8 mouse cellular contexts compared by ENCODE assay signal in the genomic region with DNA sequence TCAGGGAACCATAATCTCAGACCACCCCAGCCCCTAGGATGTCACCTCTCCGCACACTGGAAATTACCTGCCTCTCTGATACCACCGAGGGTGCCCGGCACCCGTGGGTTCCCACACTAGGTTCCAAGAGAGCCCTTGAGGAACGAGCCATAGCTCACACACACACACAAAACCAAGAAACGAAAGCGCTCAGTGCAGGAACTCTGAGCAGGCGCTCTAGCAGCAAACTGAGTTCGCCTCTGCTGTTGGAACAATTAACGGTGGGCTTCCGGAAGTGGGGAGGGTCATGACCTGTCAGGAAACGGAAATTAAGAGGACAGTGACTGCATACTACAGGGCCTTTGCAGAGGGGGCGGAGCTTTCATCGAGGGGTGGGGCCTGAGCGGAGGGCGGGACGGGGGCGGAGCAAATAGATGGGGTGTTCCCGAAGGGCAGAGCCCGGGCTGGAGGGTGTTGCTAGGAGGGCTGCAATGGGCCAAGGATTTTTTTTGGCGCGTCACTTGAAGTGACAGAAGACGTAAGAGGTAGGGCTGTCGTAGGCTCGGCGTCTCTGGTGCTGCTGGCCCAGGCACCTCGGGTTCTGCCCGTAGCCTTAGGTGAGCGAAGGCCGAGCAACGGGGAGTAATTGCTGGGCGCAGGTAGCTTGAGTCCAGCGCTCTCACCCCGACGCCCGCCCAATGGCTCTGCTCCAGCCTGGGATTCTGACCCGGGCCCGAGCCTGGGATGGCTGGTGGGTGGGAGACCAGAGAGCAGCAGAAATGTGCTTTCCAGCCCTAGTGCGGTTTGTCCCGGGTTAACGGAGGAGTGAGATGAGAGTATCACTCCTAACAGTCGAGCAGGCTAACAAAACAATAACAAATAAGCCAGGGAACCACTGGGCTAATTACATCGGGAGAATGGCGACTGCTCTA. TPM values are rescaled to one million over a fixed set of nuclear protein-coding genes. Genes with fewer than 3 reads are reported as not detected.
DNase-seq lines count a peak whose midpoint lies in the region; ATAC-seq and TF ChIP-seq lines count a peak whose summit lies in the region.

No protein-coding gene starts in this region.

- H3K4me3 ChIP-seq in G1E (ENCODE audit: low read depth, low read length): peak overlapping the region; percentile 82
- H3K4me3 ChIP-seq in forebrain, embryonic 16.5 days (replicated peaks; ENCODE audit: low read length): peak overlapping the region; percentile 66
- peak overlapping the region; percentile 55 for H3K4me3 ChIP-seq in neural tube, embryonic 15.5 days (replicated peaks)

- no peak for TF ChIP-seq CTCF in G1E (IDR thresholded peaks at IDR 0.05; ENCODE audit: low read depth, low read length)

- intact Hi-C loops in heart, postnatal 36 days (cut with DNase I): loop anchor here (1.0 to 2.0 kb wide), 3 partner anchors 19 to 182 kb away; a partner anchor contains a TSS

- H3K4me2 ChIP-seq in forebrain, embryonic 16.5 days (ENCODE audit: low read length): peak overlapping the region; percentile 63
- peak overlapping the region; percentile 76 for H3K4me2 ChIP-seq in neural tube, embryonic 15.5 days

- peak overlapping the region; percentile 64 for H3K9ac ChIP-seq in forebrain, embryonic 16.5 days (replicated peaks; ENCODE audit: low read depth, low read length)
- peak overlapping the region; percentile 58 for H3K9ac ChIP-seq in neural tube, embryonic 15.5 days (replicated peaks)

- peak; percentile 88 for DNase-seq in G1E (ENCODE audit: low spot score)
- peak; percentile 88 to 89 for DNase-seq in cerebellum, adult 18-20 months
- peak; percentile 85 to 87 for DNase-seq in heart, postnatal 36 days
- DNase-seq in layer of hippocampus, adult 18-20 months (ENCODE audit: low spot score in 2 of 2): peak; percentile 74 to 85
- DNase-seq in lung, adult 18-20 months: peak; percentile 88 to 90
- DNase-seq in testis, postnatal 10 days (ENCODE audit: low spot score): peak; percentile 95

- peaks cover 7% of the 10 kb centered on the region for H3K9me3 ChIP-seq in G1E (replicated peaks)
- no peaks in the 10 kb centered on the region for H3K9me3 ChIP-seq in forebrain, embryonic 16.5 days (ENCODE audit: control insufficient read depth, low read length)
- no peaks in the 10 kb centered on the region for H3K9me3 ChIP-seq in neural tube, embryonic 15.5 days (replicated peaks)

- ATAC-seq in G1E (ENCODE audit: extremely low read depth, insufficient number of reproducible peaks, low FRiP score, poor library complexity, severe bottlenecking): peak; percentile 91
- peak; percentile 96 for ATAC-seq in forebrain, embryonic 16.5 days
- peak; percentile 97 for ATAC-seq in neural tube, embryonic 15.5 days (ENCODE audit: low FRiP score)

- 2% methylated on average over 44 of the region's 44 CpGs for WGBS in forebrain, embryonic 16.5 days
- WGBS in neural tube, embryonic 15.5 days: 2% methylated on average over 44 of the region's 44 CpGs

- H3K27me3 ChIP-seq in G1E (ENCODE audit: insufficient read depth, low read length): no peaks in the 10 kb centered on the region
- H3K27me3 ChIP-seq in forebrain, embryonic 16.5 days (replicated peaks; ENCODE audit: control insufficient read depth, insufficient read depth, low read length): no peaks in the 10 kb centered on the region
- H3K27me3 ChIP-seq in neural tube, embryonic 15.5 days (replicated peaks): no peaks in the 10 kb centered on the region

- peaks cover 36% of the 10 kb centered on the region for H3K36me3 ChIP-seq in G1E (replicated peaks)
- H3K36me3 ChIP-seq in forebrain, embryonic 16.5 days (ENCODE audit: control insufficient read depth, insufficient read depth): no peaks in the 10 kb centered on the region
- 0 out of 2 replicates have a peak, but pooled peaks cover 3% of the 10 kb centered on the region for H3K36me3 ChIP-seq in neural tube, embryonic 15.5 days

- H3K4me1 ChIP-seq in G1E (ENCODE audit: insufficient read depth, low read depth, low read length): peaks cover 54% of the 10 kb centered on the region
- peaks cover 19% of the 10 kb centered on the region for H3K4me1 ChIP-seq in forebrain, embryonic 16.5 days (replicated peaks; ENCODE audit: control insufficient read depth, insufficient read depth, low read length)
- peaks cover 26% of the 10 kb centered on the region for H3K4me1 ChIP-seq in neural tube, embryonic 15.5 days

- peak overlapping the region; percentile 85 for H3K27ac ChIP-seq in forebrain, embryonic 16.5 days (ENCODE audit: low read length)
- H3K27ac ChIP-seq in neural tube, embryonic 15.5 days (replicated peaks): peak overlapping the region; percentile 90

RNA-seq across cellular contexts. Expression of a gene that starts 20.2 kb away (rescaled TPM):
- 73.0 and 103 TPM in 2 replicates for total RNA-seq in G1E (2014; fragmentation: Nextera tagmentation)
- 65.5 and 72.3 TPM in 2 replicates for total RNA-seq in G1E (2017)
- 15.1 and 16.2 TPM in 2 replicates for polyA plus RNA-seq in G1E (2012)
- 55.9 and 56.1 TPM in 2 replicates for polyA plus RNA-seq in forebrain, embryonic 16.5 days (2015; fragmentation: Nextera tagmentation; extraction: Ambion mirVana)
- 10 to 100 TPM; 31.5 to 32.6 TPM for total RNA-seq in heart, postnatal 36 days (2021)
- total RNA-seq in layer of hippocampus, adult 18-20 months (2021): 10 to 100 TPM; 40.9 to 44.4 TPM
- 45.3 and 46.8 TPM in 2 replicates for polyA plus RNA-seq in neural tube, embryonic 15.5 days (2015; fragmentation: Nextera tagmentation; extraction: Ambion mirVana)

RNA-seq across cellular contexts. Expression of a gene that starts 58.9 kb away (rescaled TPM):
- total RNA-seq in G1E (2014; fragmentation: Nextera tagmentation) (137 and 144 TPM in 2 replicates), G1E (2017) (87.8 and 101 TPM in 2 replicates)
- polyA plus RNA-seq in G1E (2012): 16.7 and 18.3 TPM in 2 replicates
- polyA plus RNA-seq in forebrain, embryonic 16.5 days (2015; fragmentation: Nextera tagmentation; extraction: Ambion mirVana): 8.9 and 10.7 TPM in 2 replicates
- 100 to 1,000 TPM; 113 to 116 TPM for total RNA-seq in heart, postnatal 36 days (2021)
- total RNA-seq in layer of hippocampus, adult 18-20 months (2021): 1 to 10 TPM; 7.8 to 9.5 TPM
- polyA plus RNA-seq in neural tube, embryonic 15.5 days (2015; fragmentation: Nextera tagmentation; extraction: Ambion mirVana): 14.4 and 26.5 TPM in 2 replicates

Comparison
In these comparisons a context has a peak if more than half of its experiments do, and no peak if none do; other contexts are left out.
1. Peak in every context shown above with its lines: DNase-seq, ATAC-seq, H3K4me3 ChIP-seq and H3K27ac ChIP-seq.
2. RNA of a gene that starts 58.9 kb away (total RNA-seq): 87.8 to 144 TPM in G1E and 113 to 116 TPM in heart, postnatal 36 days; 7.8 to 9.5 TPM in layer of hippocampus, adult 18-20 months; every median in the first group is over 4 times any median in the second.